Mouse (Mus musculus) CH12.LX (cell line): ENCODE results near the gene Rgl2. TPM values are rescaled to one million over a fixed set of nuclear protein-coding genes. Genes with fewer than 3 reads are reported as not detected.

ENCODE experiments used
- DNase-seq: peaks from one replicate; pipeline ENCODE4 v3.0.0-alpha.2; 2013; ENCODE audit errors: extremely low read depth
- H3K27ac ChIP-seq: 2 replicates; pipeline ENCODE4 v1.5.1; 2012; ENCODE audit warnings: low read depth, mild to moderate bottlenecking, control low read depth, moderate library complexity; ENCODE audit not compliant: insufficient read depth
- H3K27me3 ChIP-seq: replicated peaks from 2 replicates; pipeline ENCODE3; 2012; ENCODE audit warnings: inconsistent platforms
- H3K36me3 ChIP-seq, 2 experiments: replicated peaks in 1 of 2; 2 replicates each; pipeline versions ENCODE3 to v1.6.1; 2012; ENCODE audit warnings: inconsistent platforms in 1 of 2, low read length in 1 of 2, mild to moderate bottlenecking in 1 of 2, mixed read lengths in 1 of 2, moderate library complexity in 1 of 2; ENCODE audit not compliant: control insufficient read depth in 1 of 2, insufficient read depth in 1 of 2
- H3K4me1 ChIP-seq, 2 experiments: 2 replicates each; pipeline ENCODE4 v1.6.1; 2012; ENCODE audit warnings: inconsistent platforms in 1 of 2, moderate library complexity in 1 of 2; ENCODE audit not compliant: insufficient read depth in 2 of 2, control insufficient read depth in 1 of 2
- H3K4me2 ChIP-seq: 2 replicates; pipeline ENCODE4 v1.6.1; 2012; ENCODE audit warnings: low read depth, mild to moderate bottlenecking, control low read depth; ENCODE audit not compliant: poor library complexity, insufficient read depth, severe bottlenecking
- H3K4me3 ChIP-seq, 3 experiments: fragments of 150-350 bp in 1 of 3; sonication (generic) in 1 of 3; replicated peaks in 1 of 3; 2 replicates each; pipeline versions ENCODE3 to v1.5.1; 2011 to 2012; ENCODE audit warnings: low read depth in 2 of 3, low read length in 2 of 3, mild to moderate bottlenecking in 2 of 3, moderate library complexity in 2 of 3, control low read depth in 1 of 3, improper control_type of control experiment in 1 of 3, inconsistent platforms in 1 of 3, mixed read lengths in 1 of 3; ENCODE audit not compliant: poor library complexity in 1 of 3
- H3K79me2 ChIP-seq: replicated peaks from 2 replicates; pipeline ENCODE4 v1.6.1; 2012; ENCODE audit warnings: mild to moderate bottlenecking, moderate library complexity; ENCODE audit not compliant: control insufficient read depth, poor library complexity, insufficient read depth, severe bottlenecking; ENCODE audit errors: extremely low read depth
- H3K9ac ChIP-seq: 2 replicates; pipeline ENCODE4 v1.6.1; 2012; ENCODE audit warnings: low read depth, mild to moderate bottlenecking, control low read depth, moderate library complexity; ENCODE audit not compliant: insufficient read depth
- H3K9me3 ChIP-seq: replicated peaks from 2 replicates; pipeline ENCODE3; 2012; ENCODE audit warnings: low read length, inconsistent platforms, mixed read lengths
- CTCF ChIP-seq, 2 experiments: IDR thresholded peaks in 1 of 2; conservative IDR thresholded peaks in 1 of 2; 2 replicates each; pipeline ENCODE4 v1.5.1; 2011 to 2012; ENCODE audit warnings: low read depth in 2 of 2, low read length in 2 of 2, improper control_type of control experiment in 1 of 2, inconsistent platforms in 1 of 2, mild to moderate bottlenecking in 1 of 2, moderate library complexity in 1 of 2
- GABPA ChIP-seq: IDR thresholded peaks from 2 replicates; pipeline ENCODE4 v1.6.1; 2012; ENCODE audit warnings: low read depth, low read length, improper control_type of control experiment, inconsistent platforms; ENCODE audit not compliant: insufficient replicate concordance
- KAT2A ChIP-seq: IDR thresholded peaks from 2 replicates; pipeline ENCODE4 v1.6.1; 2012; ENCODE audit warnings: low read length, improper control_type of control experiment, inconsistent platforms; ENCODE audit not compliant: insufficient replicate concordance
- MYC ChIP-seq: IDR thresholded peaks from 2 replicates; pipeline ENCODE4 v1.6.1; 2011; ENCODE audit warnings: low read depth, mild to moderate bottlenecking, improper control_type of control experiment, low read length
- RAD21 ChIP-seq: IDR thresholded peaks from 2 replicates; pipeline ENCODE4 v1.6.1; 2011; ENCODE audit warnings: low read depth, mild to moderate bottlenecking, low read length, improper control_type of control experiment, moderate library complexity
- SIN3A ChIP-seq: IDR thresholded peaks from 2 replicates; pipeline ENCODE4 v1.6.1; 2012; ENCODE audit warnings: low read length, improper control_type of control experiment, inconsistent platforms
- SMC3 ChIP-seq: IDR thresholded peaks from 2 replicates; pipeline ENCODE4 v1.6.1; 2011; ENCODE audit warnings: low read depth, low read length, improper control_type of control experiment
- TBP ChIP-seq: conservative IDR thresholded peaks from 2 replicates; pipeline ENCODE4 v1.6.1; 2011; ENCODE audit warnings: low read depth, low read length, improper control_type of control experiment
- TCF12 ChIP-seq: IDR thresholded peaks from 2 replicates; pipeline ENCODE4 v1.6.1; 2014; ENCODE audit warnings: low read depth, mild to moderate bottlenecking, inconsistent platforms, low read length, improper control_type of control experiment
- ZNF384 ChIP-seq: IDR thresholded peaks from 2 replicates; pipeline ENCODE4 v1.6.1; 2012; ENCODE audit warnings: low read depth, low read length, improper control_type of control experiment, inconsistent platforms
- dilution Hi-C: fragments of 300-500 bp; cut with MboI; formaldehyde crosslinking; loops from 2 replicates; pipeline ENCODE4 v1.14.3; 2020; ENCODE audit warnings: low sequenced_read_pairs; ENCODE audit not compliant: extremely low pct_unique_long_range_greater_than_20kb, extremely low pct_ligation_motif_present
- in situ Hi-C: fragments of 300-500 bp; cut with MboI; formaldehyde crosslinking; loops from 3 replicates; pipeline ENCODE4 v1.14.3; 2019; ENCODE audit warnings: low sequenced_read_pairs, low pct_ligation_motif_present, low pct_unique_long_range_greater_than_20kb, mixed read lengths
- polyA plus RNA-seq: library from polyadenylated mRNA; unstranded; fragments of >175 nt; gene quantifications from 2 replicates; pipeline ENCODE4 v1.2.1, GENCODE M21; 2012; ENCODE audit warnings: low read depth; ENCODE audit not compliant: insufficient read length
- total RNA-seq, 2 experiments: library from RNA; depleted of rRNA; stranded (reverse); fragments of 300-350 nt in 1 of 2; fragments of >200 nt in 1 of 2; gene quantifications; 2 replicates each; pipeline ENCODE4 v1.2.3; 2012 to 2014

The Rgl2 gene
- total and polyA plus RNA-seq, 3 experiments, result 20.1 to 29.1 (median 25.6) TPM

DNA sequence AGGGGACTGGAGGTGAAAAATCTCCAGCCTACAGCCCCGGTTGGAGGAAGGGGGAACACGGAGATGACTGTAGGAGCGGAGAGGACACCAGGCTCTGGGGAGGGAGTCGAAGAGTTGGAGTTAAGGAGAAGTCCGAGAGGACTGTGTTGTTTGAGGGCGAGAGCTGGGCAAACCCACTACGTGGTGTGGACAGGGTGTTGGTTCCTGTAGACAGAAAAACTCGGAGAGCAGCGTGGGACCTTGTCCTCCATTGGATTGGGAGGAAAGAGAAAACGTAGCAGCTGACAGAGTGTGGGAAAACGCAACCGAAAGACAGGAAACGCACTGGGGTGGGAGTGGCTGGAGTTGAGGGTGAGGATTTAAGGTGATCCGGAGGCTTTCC is 19.5 kb upstream of the Rgl2 start:
- in situ Hi-C loops (no loop called here), dilution Hi-C loops (no loop called here)
- Histone ChIP-seq H3K79me2 (peaks cover 12% of the 10 kb centered on the region; the same call in 1 of the 2 replicates), H3K9ac (peak overlapping the region; percentile 80), H3K27me3 (no peaks in the 10 kb centered on the region), H3K36me3 (peaks cover 36 to 38% of the 10 kb centered on the region in 2 experiments), H3K4me1 (peaks cover under 1 to 30% of the 10 kb centered on the region in 2 experiments; a peak in 3 of 4 replicates), H3K4me2 (peak overlapping the region; percentile 83), H3K4me3 (peak overlapping the region; percentile 72 to 90 (median 89)), H3K27ac (peak overlapping the region; percentile 87), H3K9me3 (no peaks in the 10 kb centered on the region)
- TF ChIP-seq SIN3A, result peak; percentile 17; the same call in 1 of the 2 replicates
- TF ChIP-seq TCF12, result no peak
- DNase-seq, result peak; percentile 48

- Histone ChIP-seq H3K4me3 (peak overlapping the region; percentile 72 to 90 (median 89)), H3K9ac (peak overlapping the region; percentile 80), H3K9me3 (no peaks in the 10 kb centered on the region), H3K79me2 (peaks cover 12% of the 10 kb centered on the region; the same call in 1 of the 2 replicates), H3K4me2 (peak overlapping the region; percentile 83), H3K36me3 (peaks cover 40 to 42% of the 10 kb centered on the region in 2 experiments), H3K27ac (peak overlapping the region; percentile 36; the same call in 1 of the 2 replicates), H3K4me1 (peaks cover 5 to 37% of the 10 kb centered on the region in 2 experiments; a peak in 3 of 4 replicates), H3K27me3 (no peaks in the 10 kb centered on the region)
- peak; percentile 68 for DNase-seq
- TF ChIP-seq GABPA, result no peak
- peak; percentile 64; the same call in 1 of the 2 replicates for TF ChIP-seq MYC
- peak in 1 of 2 experiments; percentile 78; a peak in 2 of 4 replicates for TF ChIP-seq CTCF (conservative IDR thresholded peaks at IDR 0.05 in 1 of 2, IDR thresholded peaks at IDR 0.05 in 1 of 2; ENCODE audit: low read depth in 2 of 2, low read length in 2 of 2)
- peak; percentile 28 for TF ChIP-seq SMC3
- peak; percentile 79 for TF ChIP-seq ZNF384
- TF ChIP-seq KAT2A, result no peak
- peak; percentile 4; the same call in 1 of the 2 replicates for TF ChIP-seq RAD21
- 0 out of 2 replicates have a peak, but pooled peaks have one; percentile 29 for TF ChIP-seq TBP
- dilution Hi-C loops, result no loop called here
- in situ Hi-C loops, result no loop called here
Observed at GRCm38 (mm10) chr17:33910346-33911051, 18.8 kb upstream of the Rgl2 start.
